Mouse (Mus musculus) gastrocnemius, postnatal 14 days (tissue): Measurements from ENCODE around the gene Grk5. TPM values are rescaled to one million over a fixed set of nuclear protein-coding genes. Genes with fewer than 3 reads are reported as not detected.
A peak's percentile ranks its signal among the peaks of the same experiment; 100 is the strongest.
"Not testable (repeated sequence)": the region's sequence is repeated elsewhere in the genome, so short reads cannot be mapped to it uniquely, and the experiment has no call there.

Experiments
- DNase-seq: peaks from one replicate; pipeline ENCODE4 v3.0.0; 2021; ENCODE audit warnings: mixed read lengths
- intact Hi-C: fragments of 180-260 bp; cut with DNase I; formaldehyde crosslinking; loops from one replicate; pipeline ENCODE4 v1.15.1; 2025; ENCODE audit warnings: low total_unique reads
- long read RNA-seq, 2 experiments: library from polyadenylated mRNA; stranded (forward); transcript quantifications; one replicate each; pipeline ENCODE4 v2.0.0; 2021
- total RNA-seq, 2 experiments: library from RNA; stranded (reverse); gene quantifications; 2 replicates each; pipeline ENCODE4 v1.2.3; 2021

The Grk5 gene
- 1 to 10 TPM; 6.4 to 6.5 TPM for total RNA-seq
- long read RNA-seq, experiment 1, full-length matches to known transcripts: 1 of 1 reads
- long read RNA-seq, experiment 1, partial matches to known transcripts: 0 of 1 reads
- long read RNA-seq, experiment 1, other reads (novel, unspliced or antisense): 0 of 1 reads
- long read RNA-seq, experiment 2, full-length matches to known transcripts: 2 of 3 reads
- long read RNA-seq, experiment 2, partial matches to known transcripts: 0 of 3 reads
- long read RNA-seq, experiment 2, other reads (novel, unspliced or antisense): 1 of 3 reads

GRCm38 (mm10) chr19:60889714-60890315, at the start of gene Grk5:
Gene Grk5, plus strand, starts transcription at chr19:60889749.
- peak; percentile 95 for DNase-seq
- intact Hi-C loops: no loop called here

GRCm38 (mm10) chr19:60843324-60843723, 46.2 kb upstream of the Grk5 start:
- no peak for DNase-seq
- intact Hi-C loops: no loop called here

DNA sequence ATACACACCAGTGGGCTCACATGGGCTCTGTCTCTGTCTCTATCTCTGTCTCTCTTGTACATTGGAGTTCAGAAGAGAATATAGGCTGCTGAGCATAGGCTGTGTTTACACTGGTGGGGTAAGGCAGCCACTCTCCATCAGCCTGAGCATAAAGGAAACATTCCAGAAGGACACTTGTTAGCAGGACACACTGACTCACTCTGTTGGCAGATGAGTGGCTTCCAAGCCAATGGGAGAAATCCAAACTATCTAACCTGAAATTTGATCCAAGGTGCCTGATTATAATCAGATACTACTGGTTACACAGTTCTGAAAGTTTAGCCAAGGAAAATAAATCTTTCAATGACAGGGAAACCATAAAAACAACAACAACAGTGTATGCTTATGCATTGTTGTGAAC, 43.8 kb upstream of the Grk5 start:
- DNase-seq: no peak
- intact Hi-C loops: no loop called here

- DNase-seq: peak; percentile 91
- intact Hi-C loops: no loop called here
Measured at GRCm38 (mm10) chr19:60860868-60861700, 28.5 kb upstream of the Grk5 start, which contains the start of gene Sfxn4. Gene Sfxn4, minus strand, starts transcription at chr19:60861479.

DNA sequence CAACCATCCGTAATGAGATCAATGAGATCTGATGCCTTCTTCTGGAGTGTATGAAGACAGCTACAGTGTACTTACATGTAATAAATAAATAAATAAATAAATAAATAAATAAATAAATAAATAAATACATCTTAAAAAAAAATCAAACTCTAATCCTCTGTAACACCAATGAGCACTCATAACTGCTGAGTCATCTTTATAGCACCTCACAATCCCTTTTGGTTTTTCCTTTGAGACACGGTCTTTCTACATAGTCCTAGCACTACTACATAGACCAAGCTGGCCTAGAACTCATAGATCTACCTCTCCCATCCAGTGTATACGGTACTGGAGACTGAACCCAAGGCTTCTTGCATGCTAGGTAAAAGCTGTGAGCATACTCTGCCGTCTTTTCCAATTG, 23.4 kb upstream of the Grk5 start:
- DNase-seq, intact Hi-C loops: not testable (repeated sequence)

DNA sequence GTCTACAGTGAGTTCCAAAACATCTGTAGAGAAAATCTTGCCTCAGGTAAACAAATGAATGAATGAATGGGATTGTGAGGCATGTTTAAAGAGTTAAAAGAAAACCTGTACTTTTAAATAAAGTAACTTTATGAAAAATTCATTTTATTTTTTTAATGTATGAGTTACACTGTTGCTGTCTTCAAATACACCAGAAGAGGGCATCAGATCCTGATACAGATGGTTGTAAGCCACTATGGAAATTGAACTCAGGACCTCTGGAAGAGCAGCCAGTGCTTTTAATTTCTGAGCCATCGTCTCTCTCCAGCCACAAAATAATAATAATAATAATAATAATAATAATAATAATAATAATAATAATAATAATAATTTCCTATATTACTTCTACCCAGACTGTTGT, 19.1 kb upstream of the Grk5 start:
- intact Hi-C loops: no loop called here
- no peak for DNase-seq

- intact Hi-C loops: no loop called here
- no peak for DNase-seq
Measured at GRCm38 (mm10) chr19:60871366-60871765, 18.2 kb upstream of the Grk5 start.

GRCm38 (mm10) chr19:60872272-60872671, 17.3 kb upstream of the Grk5 start:
- intact Hi-C loops: no loop called here
- no peak for DNase-seq

DNA sequence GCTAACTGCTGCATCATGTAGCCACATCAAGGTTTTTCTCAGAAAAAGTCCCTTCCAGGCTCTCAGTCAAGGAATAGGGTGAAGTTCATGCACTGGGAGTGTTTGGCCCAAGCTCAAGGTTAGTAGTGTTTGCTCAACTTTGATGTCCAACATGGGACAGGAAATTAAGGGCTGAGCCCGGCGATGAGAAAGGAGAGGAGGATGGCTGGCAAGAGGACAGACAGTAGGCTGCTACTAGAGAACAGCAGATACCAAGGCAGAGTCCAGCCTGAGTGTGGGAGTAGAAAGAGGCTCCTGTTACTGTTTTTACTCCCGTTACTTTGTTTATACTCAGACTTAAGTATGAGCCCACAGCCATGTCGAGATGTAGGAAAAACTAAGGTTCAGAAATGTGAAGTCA, 16.0 kb upstream of the Grk5 start:
- intact Hi-C loops: no loop called here
- DNase-seq: no peak

GRCm38 (mm10) chr19:60874064-60874694, 15.4 kb upstream of the Grk5 start, which contains the start of gene Prdx3:
Gene Prdx3, minus strand, starts transcription at chr19:60874556.
- peak; percentile 96 for DNase-seq
- intact Hi-C loops: no loop called here

GRCm38 (mm10) chr19:60883129-60883528, 6.4 kb upstream of the Grk5 start:
- intact Hi-C loops: loop anchor here (2.0 kb wide), 1 partner anchor 204 kb away; no protein-coding TSS in a partner anchor
- DNase-seq: no peak

DNA sequence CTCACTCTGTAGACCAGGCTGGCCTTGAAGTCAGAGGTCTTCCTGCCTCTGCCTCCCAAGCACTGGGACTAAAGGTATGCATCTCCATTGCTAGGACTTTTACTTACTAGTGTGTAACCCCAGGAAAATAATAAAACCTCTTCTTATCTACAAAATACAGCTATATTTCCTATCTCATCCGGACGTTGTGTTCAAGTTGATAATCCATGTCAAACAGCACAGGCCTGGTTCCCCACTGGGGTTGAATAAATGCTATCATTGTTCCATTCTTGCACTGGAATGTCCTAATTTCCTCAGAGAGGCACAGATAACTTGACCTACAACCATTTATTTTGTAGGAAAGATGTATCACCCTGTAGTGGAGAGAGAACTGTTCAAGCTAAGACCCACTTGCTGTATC, 1.9 kb upstream of the Grk5 start:
- no peak for DNase-seq
- intact Hi-C loops: no loop called here

DNA sequence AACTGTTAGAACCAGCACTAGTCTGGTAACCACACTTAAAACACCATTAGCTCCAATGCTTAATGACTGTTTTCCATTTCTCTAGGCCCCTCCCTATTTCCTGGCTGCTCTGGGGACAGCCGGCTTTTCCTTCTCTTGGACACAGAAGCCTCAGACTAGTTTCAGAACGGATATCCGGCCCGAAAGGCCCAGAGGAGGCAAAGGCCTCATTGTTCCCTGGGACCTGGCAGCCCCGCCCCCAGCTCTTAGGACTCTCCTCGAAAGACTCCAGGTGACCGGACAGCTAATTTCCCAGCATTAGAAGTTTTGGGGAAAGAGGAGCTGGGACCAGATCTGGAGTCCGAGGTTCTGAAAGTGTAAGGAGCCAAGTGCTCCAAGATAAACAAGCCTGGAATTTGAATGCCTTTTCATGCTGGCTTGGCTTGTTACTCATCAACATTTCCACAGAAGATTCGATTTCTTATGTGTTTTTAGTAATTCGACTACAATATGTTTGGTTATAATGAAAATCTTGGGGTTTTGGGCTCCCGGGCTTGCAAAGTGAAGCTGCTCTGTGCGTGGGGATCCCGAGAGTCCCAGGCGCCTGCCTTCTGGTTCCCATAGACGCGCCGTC, 342 bp upstream of the Grk5 start:
- intact Hi-C loops: no loop called here
- peak; percentile 67 for DNase-seq

DNA sequence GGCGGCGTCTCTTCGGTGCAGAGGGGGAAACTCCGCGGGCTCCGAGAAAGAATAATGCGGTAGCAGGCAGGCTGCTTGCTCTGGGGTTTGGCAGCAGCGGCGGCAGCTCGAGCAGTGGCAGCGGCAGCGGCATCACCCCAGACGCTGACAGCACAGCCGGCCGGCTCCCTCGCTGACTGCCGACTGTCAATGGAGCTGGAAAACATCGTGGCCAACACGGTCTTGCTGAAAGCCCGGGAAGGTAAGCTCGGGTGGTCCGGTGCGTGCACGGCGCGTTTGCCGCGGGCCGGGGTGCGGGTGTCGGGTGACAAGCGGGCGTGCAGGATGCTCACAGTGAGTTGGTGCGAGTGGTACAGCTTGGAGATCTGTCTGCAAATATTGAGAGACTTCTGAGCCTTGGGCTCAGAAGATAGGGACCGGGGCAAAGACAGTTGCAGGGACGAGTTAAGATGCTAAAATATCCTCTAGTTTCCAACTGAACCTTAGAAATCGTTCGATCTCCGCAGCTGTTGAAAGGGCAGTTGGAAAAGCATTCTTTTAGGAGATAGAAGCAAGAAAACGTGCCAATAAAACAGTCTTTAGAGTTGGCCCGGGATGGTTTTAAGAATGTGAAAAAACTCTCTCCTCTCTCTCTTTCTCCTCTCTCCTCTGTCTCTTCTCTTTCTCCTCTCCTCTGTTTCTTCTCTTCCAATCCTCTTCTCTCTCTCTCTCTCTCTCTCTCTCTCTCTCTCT, 1.0 kb downstream of the Grk5 start:
- DNase-seq: peak; percentile 44
- intact Hi-C loops: no loop called here

GRCm38 (mm10) chr19:60891123-60891470, 1.5 kb downstream of the Grk5 start:
- intact Hi-C loops: no loop called here

GRCm38 (mm10) chr19:60891934-60892547, 2.5 kb downstream of the Grk5 start:
- intact Hi-C loops: no loop called here
- DNase-seq: peak; percentile 60

More at GRCm38 (mm10) chr19:60891123-60891470, 1.5 kb downstream of the Grk5 start:
- DNase-seq: no peak

DNA sequence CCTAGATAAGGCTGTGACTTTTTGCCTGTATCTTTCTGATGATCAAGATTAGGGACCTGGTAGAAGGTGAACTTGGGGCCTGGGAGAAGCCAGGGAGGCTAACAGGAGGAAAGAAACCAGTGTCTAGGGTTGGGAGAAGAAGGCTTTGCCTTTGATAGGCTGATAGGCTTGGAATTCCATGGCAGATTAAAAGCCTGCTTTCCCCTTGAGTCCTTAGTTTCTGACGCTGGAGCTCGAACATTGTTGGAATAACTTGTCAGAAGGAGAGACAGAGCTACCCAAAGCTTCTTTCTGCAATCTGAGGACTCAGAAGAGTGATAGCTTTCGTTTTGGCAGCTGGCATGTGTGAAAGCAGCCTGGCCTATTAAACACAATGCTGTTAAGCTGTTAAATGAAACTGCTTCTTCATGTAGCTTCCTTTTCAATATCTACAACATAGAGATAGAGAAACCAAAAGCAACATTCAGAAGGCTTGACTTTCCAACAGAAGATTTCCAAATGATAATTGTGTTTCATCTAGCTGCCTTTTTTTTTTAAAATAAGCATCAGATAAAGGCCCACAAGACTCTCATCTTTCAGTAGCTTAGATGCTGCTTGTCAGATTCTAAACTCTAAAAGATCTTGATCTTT, 5.8 kb downstream of the Grk5 start:
- no peak for DNase-seq
- intact Hi-C loops: no loop called here

GRCm38 (mm10) chr19:60903139-60903538, 13.6 kb downstream of the Grk5 start:
- intact Hi-C loops: no loop called here
- no peak for DNase-seq
